Mouse (Mus musculus) C2C12 (cell line): ENCODE results near the gene Eif1. TPM values are rescaled to one million over a fixed set of nuclear protein-coding genes. Genes with fewer than 3 reads are reported as not detected.

Experiments
- H3K27me3 ChIP-seq: one replicate; pipeline ENCODE4 v1.6.1; 2011; ENCODE audit not compliant: control insufficient read depth, insufficient read depth, insufficient read length
- H3K36me3 ChIP-seq: one replicate; pipeline ENCODE4 v1.6.1; 2011; ENCODE audit not compliant: control insufficient read depth, insufficient read depth
- H3K4me3 ChIP-seq: one replicate; pipeline ENCODE4 v1.5.1; 2011; ENCODE audit warnings: mild to moderate bottlenecking, control low read depth; ENCODE audit not compliant: poor library complexity, insufficient read depth, severe bottlenecking
- H3K79me2 ChIP-seq: one replicate; pipeline ENCODE4 v1.6.1; 2011; ENCODE audit not compliant: control insufficient read depth, insufficient read depth
- H3K79me3 ChIP-seq: one replicate; pipeline ENCODE4 v1.6.1; 2011; ENCODE audit warnings: low read depth, control low read depth
- H3ac ChIP-seq: one replicate; pipeline ENCODE3; 2011; ENCODE audit warnings: low read depth; ENCODE audit not compliant: control insufficient read depth, insufficient read length
- CEBPB ChIP-seq: IDR thresholded peaks from one replicate; pipeline ENCODE4 v1.6.1; 2011; ENCODE audit warnings: low read depth, mild to moderate bottlenecking, control low read depth, moderate library complexity
- CTCF ChIP-seq: IDR thresholded peaks from one replicate; pipeline ENCODE4 v1.5.1; 2011; ENCODE audit not compliant: control insufficient read depth, insufficient read depth, insufficient read length
- FOSL1 ChIP-seq: IDR thresholded peaks from one replicate; pipeline ENCODE4 v1.8.0; 2011; ENCODE audit warnings: mild to moderate bottlenecking, low read length; ENCODE audit not compliant: poor library complexity, insufficient read depth, severe bottlenecking
- MAX ChIP-seq: IDR thresholded peaks from one replicate; pipeline ENCODE4 v1.6.1; 2011; ENCODE audit warnings: mild to moderate bottlenecking, control low read depth
- MYOD1 ChIP-seq: IDR thresholded peaks from one replicate; pipeline ENCODE4 v1.6.1; 2011; ENCODE audit warnings: low read depth; ENCODE audit not compliant: control insufficient read depth, insufficient read length
- MYOG ChIP-seq: IDR thresholded peaks from one replicate; pipeline ENCODE4 v1.6.1; 2011; ENCODE audit not compliant: control insufficient read depth, insufficient read length; ENCODE audit errors: extremely low read depth
- USF1 ChIP-seq: IDR thresholded peaks from one replicate; pipeline ENCODE4 v1.6.1; 2011; ENCODE audit warnings: low read depth, mild to moderate bottlenecking, control low read depth, moderate library complexity
- polyA plus RNA-seq: library from polyadenylated mRNA; unstranded; fragments of >200 nt; fragmentation: generic; extraction: Trizol; gene quantifications from one replicate; pipeline ENCODE4 v1.2.1, GENCODE M21; 2012; ENCODE audit warnings: missing spikeins

Gene Eif1
- polyA plus RNA-seq, 1 experiment = 1,136 TPM

- Histone ChIP-seq H3K79me3 (no peaks in the 10 kb centered on the region), H3K4me3 (no peak overlapping the region), H3K27me3 (no peaks in the 10 kb centered on the region), H3K36me3 (no peaks in the 10 kb centered on the region), H3K79me2 (no peaks in the 10 kb centered on the region), H3ac (no peak overlapping the region)
- TF ChIP-seq CEBPB = no peak
- TF ChIP-seq FOSL1 = no peak
- no peak for TF ChIP-seq MYOG
- TF ChIP-seq MYOD1 = no peak
- no peak for TF ChIP-seq USF1
These were observed 40.9 kb upstream of the Eif1 start for GRCm38 (mm10) chr11:100278759-100279158.

GRCm38 (mm10) chr11:100281596-100282544 lies 37.8 kb upstream of the Eif1 start:
- H3K4me3 ChIP-seq = no peak overlapping the region
- no peak overlapping the region for H3ac ChIP-seq
- no peaks in the 10 kb centered on the region for H3K79me3 ChIP-seq
- TF ChIP-seq CTCF = peak; percentile 75
- TF ChIP-seq MAX = peak; percentile 45
- no peak for TF ChIP-seq MYOD1
- no peaks in the 10 kb centered on the region for H3K79me2 ChIP-seq
- H3K36me3 ChIP-seq = no peaks in the 10 kb centered on the region
- no peaks in the 10 kb centered on the region for H3K27me3 ChIP-seq

GRCm38 (mm10) chr11:100282549-100282948 lies 37.1 kb upstream of the Eif1 start:
- no peaks in the 10 kb centered on the region for H3K27me3 ChIP-seq

GRCm38 (mm10) chr11:100284988-100285387 lies 34.7 kb upstream of the Eif1 start:
- Histone ChIP-seq H3ac (no peak overlapping the region), H3K36me3 (no peaks in the 10 kb centered on the region), H3K79me3 (no peaks in the 10 kb centered on the region), H3K27me3 (no peaks in the 10 kb centered on the region), H3K79me2 (no peaks in the 10 kb centered on the region), H3K4me3 (no peak overlapping the region)
- no peak for TF ChIP-seq FOSL1
- no peak for TF ChIP-seq CTCF
- no peak for TF ChIP-seq MYOD1
- TF ChIP-seq MAX = no peak
- TF ChIP-seq MYOG = no peak
- TF ChIP-seq CEBPB = no peak
- no peak for TF ChIP-seq USF1

More at GRCm38 (mm10) chr11:100282549-100282948, 37.1 kb upstream of the Eif1 start:
- H3K79me2 ChIP-seq = no peaks in the 10 kb centered on the region
- no peaks in the 10 kb centered on the region for H3K79me3 ChIP-seq
- H3K36me3 ChIP-seq = no peaks in the 10 kb centered on the region
- H3ac ChIP-seq = no peak overlapping the region
- TF ChIP-seq USF1 (no peak), CTCF (peak; percentile 91)
- H3K4me3 ChIP-seq = no peak overlapping the region

- no peaks in the 10 kb centered on the region for H3K27me3 ChIP-seq
- H3ac ChIP-seq = no peak overlapping the region
- no peaks in the 10 kb centered on the region for H3K79me3 ChIP-seq
- H3K36me3 ChIP-seq = no peaks in the 10 kb centered on the region
- H3K4me3 ChIP-seq = no peak overlapping the region
- TF ChIP-seq MAX (no peak), MYOD1 (peak; percentile 53)
- H3K79me2 ChIP-seq = no peaks in the 10 kb centered on the region
These were observed 32.7 kb upstream of the Eif1 start for GRCm38 (mm10) chr11:100287024-100287423.

GRCm38 (mm10) chr11:100288942-100289341 lies 30.7 kb upstream of the Eif1 start:
- no peaks in the 10 kb centered on the region for H3K36me3 ChIP-seq
- H3K4me3 ChIP-seq = no peak overlapping the region
- no peaks in the 10 kb centered on the region for H3K79me2 ChIP-seq
- no peak for TF ChIP-seq CTCF
- no peak overlapping the region for H3ac ChIP-seq
- no peaks in the 10 kb centered on the region for H3K79me3 ChIP-seq
- no peaks in the 10 kb centered on the region for H3K27me3 ChIP-seq
